Mouse (Mus musculus) heart, postnatal 10 days (tissue): ENCODE measurements around the gene Pcsk6. TPM values are rescaled to one million over a fixed set of nuclear protein-coding genes. Genes with fewer than 3 reads are reported as not detected.

Source experiments
- DNase-seq, 2 experiments: peaks; one replicate each; pipeline ENCODE4 v3.0.0; 2021
- intact Hi-C: fragments of 180-260 bp; cut with DNase I; formaldehyde crosslinking; loops from one replicate; pipeline ENCODE4 v1.15.1; 2025
- total RNA-seq, 2 experiments: library from RNA; stranded (reverse); gene quantifications; 2 replicates each; pipeline ENCODE4 v1.2.3; 2021

The Pcsk6 gene
- total RNA-seq, 2 experiments from 2014 or later, result 75.5 to 83.3 TPM

DNA sequence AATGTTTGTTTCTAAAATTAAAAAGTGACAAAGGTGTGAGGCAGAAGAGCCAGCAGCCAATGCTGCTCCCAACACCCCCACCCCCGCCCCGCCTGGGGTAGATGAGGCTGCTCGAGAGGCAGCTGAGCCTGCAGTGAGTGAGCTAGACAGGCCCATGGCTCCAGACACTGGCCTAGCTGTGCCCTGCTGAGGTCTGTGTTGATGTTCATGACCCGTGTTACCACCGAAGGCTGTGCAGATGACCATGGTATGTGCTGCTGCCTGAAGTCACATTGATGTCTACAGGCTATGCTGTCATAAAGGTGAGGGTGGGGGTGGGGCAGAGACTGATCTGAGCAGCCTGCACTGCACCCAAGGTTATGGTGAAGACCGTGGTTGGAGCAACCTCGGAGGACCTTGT, 237.3 kb downstream of the Pcsk6 start:
- DNase-seq, result no peak
- intact Hi-C loops, result loop anchor here (2.0 kb wide), 1 partner anchor 290 kb away; the partner anchor contains the start of gene Lrrk1

Other genes with a start within 250 kb of the Pcsk6 start
- 10 to 100 TPM; 26.7 to 27.7 TPM for gene Tarsl2, start 216.8 kb upstream of the Pcsk6 start, total RNA-seq
- 10 to 100 TPM; 19.0 to 24.0 TPM for gene Tm2d3, start 170.6 kb upstream of the Pcsk6 start, total RNA-seq
- gene Gm45213, start 181.9 kb downstream of the Pcsk6 start, total RNA-seq, result not detected
- gene Snrpa1, start 197.3 kb downstream of the Pcsk6 start, total RNA-seq, result 10 to 100 TPM; 27.0 to 29.2 TPM
- 10 to 100 TPM; 27.0 to 31.2 TPM for gene Selenos, start 217.9 kb downstream of the Pcsk6 start, total RNA-seq
- 10 to 100 TPM; 37.6 to 37.9 TPM for gene Chsy1, start 247.8 kb downstream of the Pcsk6 start, total RNA-seq